Mouse (Mus musculus) hindbrain, embryonic 15.5 days (tissue): ENCODE measurements around the gene Aagab. TPM values are rescaled to one million over a fixed set of nuclear protein-coding genes. Genes with fewer than 3 reads are reported as not detected.

ENCODE experiments used
- ATAC-seq: fragments of 200-750 bp; cut with Nextera tagmentation; 2 replicates; pipeline ENCODE4 v1.8.0; 2017; ENCODE audit warnings: low read depth, moderate number of reproducible peaks, moderate TSS enrichment; ENCODE audit not compliant: low FRiP score
- H3K27ac ChIP-seq: fragments of 300-500 bp; sonication (generic); replicated peaks from 2 replicates; pipeline ENCODE4 v1.5.1; 2015; ENCODE audit warnings: mild to moderate bottlenecking, inconsistent platforms
- H3K27me3 ChIP-seq: fragments of 300-500 bp; sonication (generic); 2 replicates; pipeline ENCODE4 v1.6.1; 2015; ENCODE audit warnings: control low read depth, inconsistent platforms
- H3K36me3 ChIP-seq: fragments of 300-500 bp; sonication (generic); 2 replicates; pipeline ENCODE4 v1.6.1; 2015; ENCODE audit warnings: control low read depth, inconsistent platforms
- H3K4me1 ChIP-seq: fragments of 300-500 bp; sonication (generic); replicated peaks from 2 replicates; pipeline ENCODE4 v1.6.1; 2015; ENCODE audit warnings: control low read depth, inconsistent platforms
- H3K4me2 ChIP-seq: fragments of 300-500 bp; sonication (generic); 2 replicates; pipeline ENCODE4 v1.6.1; 2015; ENCODE audit warnings: moderate library complexity, mild to moderate bottlenecking, inconsistent platforms
- H3K4me3 ChIP-seq: fragments of 300-500 bp; sonication (generic); 2 replicates; pipeline ENCODE4 v1.5.1; 2015; ENCODE audit warnings: mild to moderate bottlenecking, inconsistent platforms
- H3K9ac ChIP-seq: fragments of 300-500 bp; sonication (generic); 2 replicates; pipeline ENCODE4 v1.6.1; 2015; ENCODE audit warnings: inconsistent platforms
- H3K9me3 ChIP-seq: fragments of 300-500 bp; sonication (generic); 2 replicates; pipeline ENCODE4 v1.6.1; 2016; ENCODE audit warnings: control low read depth, inconsistent platforms
- WGBS: fragments of 180-500 bp; shearing (Covaris S2); methylation state at CpG from one replicate; pipeline ENCODE4 v1.1.7; 2015; 5-methylcytosine and 5-hydroxymethylcytosine counted together
- polyA plus RNA-seq: library from polyadenylated mRNA; unstranded; fragments of >200 nt; fragmentation: Nextera tagmentation; extraction: Ambion mirVana; gene quantifications from 2 replicates; pipeline ENCODE4 v1.2.1, GENCODE M21; 2015

The Aagab gene
- polyA plus RNA-seq, 1 experiment from 2014 or later = 64.0 TPM

DNA sequence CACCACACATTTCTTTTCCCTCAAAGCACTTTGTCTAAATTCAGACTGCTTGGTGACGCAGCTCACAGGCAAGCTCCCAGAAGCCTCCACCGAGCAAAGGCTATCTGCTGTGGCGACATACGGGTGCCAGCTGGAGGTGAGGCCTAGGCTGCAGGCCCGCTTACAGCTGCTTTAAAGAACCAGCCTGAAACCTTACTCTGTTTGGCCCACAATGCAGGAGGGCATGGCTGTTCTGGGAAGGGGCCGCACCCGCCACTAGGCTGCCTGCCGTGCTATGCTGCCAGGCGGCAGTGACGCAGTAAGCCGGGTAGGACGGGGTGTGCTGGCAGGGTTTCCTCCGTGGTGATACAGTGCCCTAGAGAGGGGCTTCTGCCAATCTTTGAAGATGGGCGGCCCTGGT is 48.4 kb downstream of the Aagab start:
- Histone ChIP-seq H3K27me3 (no peaks in the 10 kb centered on the region), H3K36me3 (0 out of 2 replicates have a peak, but pooled peaks cover 4% of the 10 kb centered on the region), H3K9ac (no peak overlapping the region), H3K27ac (peak overlapping the region; percentile 10; the same call in 1 of the 2 replicates), H3K4me2 (no peak overlapping the region), H3K4me1 (peaks cover 54% of the 10 kb centered on the region), H3K9me3 (no peaks in the 10 kb centered on the region), H3K4me3 (no peak overlapping the region)
- WGBS = 60% methylated on average over 14 of the region's 14 CpGs
- ATAC-seq = no peak

DNA sequence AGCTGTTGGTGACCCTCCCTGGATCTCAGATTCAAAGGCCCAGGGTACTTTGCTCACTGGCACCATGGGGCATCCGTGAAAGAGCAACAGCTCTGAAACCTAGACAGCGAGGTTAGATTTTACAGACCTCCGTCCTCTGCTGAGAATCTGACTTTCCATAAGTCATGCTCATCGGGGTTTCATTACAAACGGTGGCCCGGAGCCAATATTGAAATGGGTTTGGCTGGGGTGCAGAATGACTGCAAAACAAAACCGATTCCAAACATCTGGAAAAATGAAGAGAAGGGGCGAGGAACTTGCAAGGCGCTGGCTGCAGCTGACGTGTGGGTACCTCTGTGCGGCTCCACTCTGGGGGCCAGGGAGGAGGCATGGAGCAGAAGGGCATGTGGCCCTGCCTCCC is 49.1 kb downstream of the Aagab start:
- no peak overlapping the region for H3K9ac ChIP-seq
- no peak overlapping the region for H3K4me3 ChIP-seq
- WGBS = 63% methylated on average over 11 of the region's 11 CpGs
- no peak for ATAC-seq
- H3K36me3 ChIP-seq = 0 out of 2 replicates have a peak, but pooled peaks cover 4% of the 10 kb centered on the region
- H3K4me2 ChIP-seq = no peak overlapping the region
- peak overlapping the region; percentile 10; the same call in 1 of the 2 replicates for H3K27ac ChIP-seq
- no peaks in the 10 kb centered on the region for H3K27me3 ChIP-seq
- no peaks in the 10 kb centered on the region for H3K9me3 ChIP-seq
- peaks cover 54% of the 10 kb centered on the region for H3K4me1 ChIP-seq

GRCm38 (mm10) chr9:63653666-63654065 is 51.2 kb downstream of the Aagab start:
- Histone ChIP-seq H3K9ac (no peak overlapping the region), H3K4me2 (no peak overlapping the region), H3K9me3 (no peaks in the 10 kb centered on the region), H3K27me3 (no peaks in the 10 kb centered on the region), H3K27ac (peak overlapping the region; percentile 28), H3K4me3 (no peak overlapping the region), H3K36me3 (no peaks in the 10 kb centered on the region), H3K4me1 (peaks cover 55% of the 10 kb centered on the region)
- 23% methylated on average over 7 of the region's 7 CpGs for WGBS
- 0 out of 2 replicates have a peak, but pooled peaks have one; percentile 33 for ATAC-seq

GRCm38 (mm10) chr9:63654575-63654974 is 52.1 kb downstream of the Aagab start:
- no peak overlapping the region for H3K9ac ChIP-seq
- H3K36me3 ChIP-seq = no peaks in the 10 kb centered on the region
- peaks cover 63% of the 10 kb centered on the region for H3K4me1 ChIP-seq
- WGBS = 92% methylated on average over 8 of the region's 8 CpGs
- H3K4me2 ChIP-seq = no peak overlapping the region
- no peak for ATAC-seq
- no peaks in the 10 kb centered on the region for H3K27me3 ChIP-seq
- no peak overlapping the region for H3K4me3 ChIP-seq
- H3K9me3 ChIP-seq = no peaks in the 10 kb centered on the region
- H3K27ac ChIP-seq = no peak overlapping the region

- 50% methylated on average over 1 of the region's 1 CpGs for WGBS
- Histone ChIP-seq H3K4me1 (peaks cover 63% of the 10 kb centered on the region), H3K9me3 (no peaks in the 10 kb centered on the region), H3K27ac (no peak overlapping the region), H3K36me3 (no peaks in the 10 kb centered on the region), H3K9ac (no peak overlapping the region), H3K27me3 (no peaks in the 10 kb centered on the region), H3K4me2 (no peak overlapping the region), H3K4me3 (no peak overlapping the region)
- no peak for ATAC-seq
Measured at GRCm38 (mm10) chr9:63655092-63655491, 52.6 kb downstream of the Aagab start.

DNA sequence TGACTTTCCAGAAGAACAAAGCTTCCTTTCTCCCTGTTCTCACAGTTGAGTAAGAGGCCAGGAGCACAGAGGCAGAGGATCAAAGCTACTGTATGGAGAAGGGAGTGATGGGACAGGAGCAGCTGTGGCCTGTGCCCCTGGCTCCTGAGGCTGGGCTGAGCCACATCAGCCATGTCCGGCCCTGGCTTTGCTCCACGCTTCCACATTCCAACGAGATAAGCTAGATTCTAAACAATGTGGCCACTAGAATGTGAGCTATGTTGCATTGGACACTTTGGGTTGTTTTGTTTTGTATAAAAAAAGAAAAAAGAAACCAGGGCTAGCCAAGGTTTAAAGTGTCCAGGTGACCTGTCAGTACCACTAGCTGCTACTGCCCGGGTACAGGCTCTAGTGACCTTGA is 54.7 kb downstream of the Aagab start:
- no peak for ATAC-seq
- Histone ChIP-seq H3K36me3 (no peaks in the 10 kb centered on the region), H3K27me3 (no peaks in the 10 kb centered on the region), H3K9me3 (no peaks in the 10 kb centered on the region), H3K4me2 (no peak overlapping the region), H3K4me1 (peaks cover 46% of the 10 kb centered on the region), H3K27ac (no peak overlapping the region), H3K9ac (no peak overlapping the region), H3K4me3 (no peak overlapping the region)
- WGBS = 88% methylated on average over 4 of the region's 4 CpGs

DNA sequence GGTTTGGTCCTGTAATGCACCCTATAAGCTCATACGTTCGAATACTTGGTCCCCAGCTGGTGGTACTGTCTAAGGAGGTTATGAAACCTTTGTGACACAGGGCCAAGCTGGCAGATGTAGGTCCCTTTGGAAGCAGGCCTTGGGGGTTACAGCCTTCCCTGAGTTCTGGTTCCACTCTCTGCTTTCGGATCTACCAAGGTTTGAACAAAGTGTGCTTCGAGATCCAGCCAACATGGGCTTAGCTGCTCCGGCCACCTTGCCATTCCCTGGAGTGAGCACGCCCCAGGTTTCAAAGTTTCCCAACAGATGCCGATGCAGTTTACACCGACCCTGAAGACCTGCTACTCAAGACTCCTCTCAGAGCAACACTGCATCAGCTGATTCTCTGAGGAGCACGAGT is 56.0 kb downstream of the Aagab start:
- H3K9me3 ChIP-seq = no peaks in the 10 kb centered on the region
- H3K4me3 ChIP-seq = no peak overlapping the region
- no peak overlapping the region for H3K4me2 ChIP-seq
- no peak overlapping the region for H3K9ac ChIP-seq
- H3K27ac ChIP-seq = no peak overlapping the region
- H3K27me3 ChIP-seq = no peaks in the 10 kb centered on the region
- 82% methylated on average over 9 of the region's 9 CpGs for WGBS
- no peak for ATAC-seq
- no peaks in the 10 kb centered on the region for H3K36me3 ChIP-seq
- H3K4me1 ChIP-seq = peaks cover 34% of the 10 kb centered on the region

- peak overlapping the region; percentile 37; the same call in 1 of the 2 replicates for H3K27ac ChIP-seq
- ATAC-seq = no peak
- no peak overlapping the region for H3K4me2 ChIP-seq
- H3K4me3 ChIP-seq = no peak overlapping the region
- H3K36me3 ChIP-seq = no peaks in the 10 kb centered on the region
- 52% methylated on average over 5 of the region's 5 CpGs for WGBS
- H3K9ac ChIP-seq = no peak overlapping the region
- H3K27me3 ChIP-seq = no peaks in the 10 kb centered on the region
- no peaks in the 10 kb centered on the region for H3K9me3 ChIP-seq
- H3K4me1 ChIP-seq = peaks cover 28% of the 10 kb centered on the region
Measured at GRCm38 (mm10) chr9:63658970-63659371, 56.5 kb downstream of the Aagab start.

DNA sequence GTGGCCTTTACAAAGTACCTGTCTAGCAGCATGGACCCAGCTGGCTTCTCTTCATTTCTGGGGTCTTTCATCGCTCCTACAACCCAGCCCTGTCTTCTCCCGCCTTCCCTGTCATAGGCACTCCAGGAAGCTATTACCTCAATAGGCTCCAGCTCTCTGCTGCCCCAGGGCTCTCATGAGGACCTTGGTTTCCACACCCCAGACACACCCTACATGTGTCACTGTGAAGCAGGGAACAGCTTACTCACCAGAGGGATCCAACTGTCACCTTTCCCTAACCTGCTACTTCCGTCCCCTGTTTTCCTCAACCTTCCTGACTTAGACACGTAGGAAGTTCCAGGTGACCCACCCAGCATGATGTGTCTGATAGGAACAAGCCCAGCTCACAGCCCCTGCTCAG is 57.6 kb downstream of the Aagab start:
- Histone ChIP-seq H3K4me2 (no peak overlapping the region), H3K9me3 (no peaks in the 10 kb centered on the region), H3K4me3 (no peak overlapping the region), H3K27me3 (no peaks in the 10 kb centered on the region), H3K27ac (no peak overlapping the region), H3K36me3 (no peaks in the 10 kb centered on the region), H3K9ac (no peak overlapping the region), H3K4me1 (peaks cover 24% of the 10 kb centered on the region)
- 97% methylated on average over 4 of the region's 4 CpGs for WGBS
- ATAC-seq = no peak

DNA sequence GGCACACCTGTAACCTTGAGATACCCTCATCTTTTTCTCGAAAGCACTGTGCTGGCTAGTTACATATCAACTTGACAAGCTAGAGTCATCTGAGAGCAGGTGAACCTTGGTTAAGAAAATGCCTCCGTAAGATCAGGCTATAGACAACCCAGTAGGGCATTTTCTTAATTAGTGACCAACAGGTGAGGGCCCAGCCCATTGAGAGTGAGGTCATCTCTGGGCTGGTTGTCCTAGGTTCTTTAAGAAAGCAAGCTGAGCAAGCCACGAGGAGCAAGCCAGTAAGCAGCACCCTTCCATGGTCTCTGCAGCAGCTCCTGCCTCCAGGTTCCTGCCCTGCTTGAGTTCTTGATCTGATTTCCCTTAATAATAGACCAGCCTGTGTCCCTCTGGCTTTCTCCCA is 58.2 kb downstream of the Aagab start:
- no peak for ATAC-seq
- 98% methylated on average over 3 of the region's 3 CpGs for WGBS
- Histone ChIP-seq H3K9ac (no peak overlapping the region), H3K27ac (no peak overlapping the region), H3K36me3 (no peaks in the 10 kb centered on the region), H3K4me3 (no peak overlapping the region), H3K27me3 (no peaks in the 10 kb centered on the region), H3K4me1 (peaks cover 24% of the 10 kb centered on the region), H3K9me3 (no peaks in the 10 kb centered on the region), H3K4me2 (no peak overlapping the region)

DNA sequence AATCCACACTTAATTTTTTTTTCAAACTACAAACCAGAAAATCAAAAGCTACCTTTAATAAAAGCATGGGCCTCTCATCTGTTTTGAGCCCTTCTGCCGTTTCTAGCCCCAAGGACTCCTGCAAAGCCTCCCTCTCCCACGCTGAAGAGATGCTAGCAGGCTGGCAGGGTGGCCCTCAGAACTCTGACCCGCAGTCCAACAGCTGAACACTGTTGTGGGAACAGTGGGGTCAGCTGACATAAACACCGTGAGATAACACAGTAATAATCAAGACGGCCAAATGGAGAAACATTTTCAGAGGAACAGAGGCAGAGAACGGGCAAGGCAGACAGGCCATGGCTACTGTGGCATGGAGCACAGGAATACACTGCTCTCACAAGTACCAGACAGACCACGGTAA is 60.3 kb downstream of the Aagab start:
- no peak for ATAC-seq

GRCm38 (mm10) chr9:63663222-63663621 is 60.8 kb downstream of the Aagab start:
- 78% methylated on average over 10 of the region's 10 CpGs for WGBS
- H3K36me3 ChIP-seq = no peaks in the 10 kb centered on the region
- no peak for ATAC-seq
- no peak overlapping the region for H3K9ac ChIP-seq
- H3K27me3 ChIP-seq = no peaks in the 10 kb centered on the region
- no peak overlapping the region for H3K4me3 ChIP-seq
- no peak overlapping the region for H3K27ac ChIP-seq
- H3K4me2 ChIP-seq = no peak overlapping the region
- H3K9me3 ChIP-seq = no peaks in the 10 kb centered on the region
- peaks cover 44% of the 10 kb centered on the region for H3K4me1 ChIP-seq

More for the DNA sequence above, 60.3 kb downstream of the Aagab start:
- no peaks in the 10 kb centered on the region for H3K9me3 ChIP-seq
- H3K4me3 ChIP-seq = no peak overlapping the region
- H3K4me1 ChIP-seq = peaks cover 40% of the 10 kb centered on the region
- no peak overlapping the region for H3K27ac ChIP-seq
- no peaks in the 10 kb centered on the region for H3K36me3 ChIP-seq
- H3K9ac ChIP-seq = no peak overlapping the region
- H3K4me2 ChIP-seq = no peak overlapping the region
- H3K27me3 ChIP-seq = no peaks in the 10 kb centered on the region
- 86% methylated on average over 7 of the region's 7 CpGs for WGBS

GRCm38 (mm10) chr9:63664300-63664745 is 61.9 kb downstream of the Aagab start:
- Histone ChIP-seq H3K27ac (no peak overlapping the region), H3K4me2 (no peak overlapping the region), H3K4me3 (no peak overlapping the region), H3K27me3 (no peaks in the 10 kb centered on the region), H3K36me3 (no peaks in the 10 kb centered on the region), H3K9ac (no peak overlapping the region), H3K9me3 (no peaks in the 10 kb centered on the region), H3K4me1 (peaks cover 47% of the 10 kb centered on the region)
- ATAC-seq = no peak
- 76% methylated on average over 2 of the region's 2 CpGs for WGBS
